Mouse (Mus musculus) cerebellum, postnatal 36 days (tissue): ENCODE results near the gene Foxa3.

Source experiments
- DNase-seq, 2 experiments: peaks; one replicate each; pipeline ENCODE4 v3.0.0; 2021 to 2022; ENCODE audit warnings: mixed read lengths in 2 of 2

The Foxa3 gene

DNA sequence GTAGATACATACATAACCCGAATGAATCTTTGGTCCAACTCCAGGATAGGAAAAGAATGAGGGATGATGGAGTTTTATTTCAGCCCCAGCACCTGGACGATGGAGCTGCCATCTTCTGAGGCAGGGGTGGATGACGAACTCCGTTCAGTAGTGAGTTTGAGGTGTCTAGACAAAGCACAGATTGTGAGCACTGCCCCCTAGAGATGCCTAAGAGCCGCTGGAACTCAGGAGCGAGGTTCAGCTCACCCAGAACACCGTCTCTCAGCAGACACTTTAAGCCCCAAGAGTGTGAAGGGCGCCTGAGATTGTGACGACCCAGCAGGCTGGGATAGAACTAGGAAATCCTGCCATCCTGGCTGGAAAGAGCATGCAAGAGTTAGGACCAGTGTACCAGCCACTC, 24.5 kb downstream of the Foxa3 start:
- DNase-seq: no peak

DNA sequence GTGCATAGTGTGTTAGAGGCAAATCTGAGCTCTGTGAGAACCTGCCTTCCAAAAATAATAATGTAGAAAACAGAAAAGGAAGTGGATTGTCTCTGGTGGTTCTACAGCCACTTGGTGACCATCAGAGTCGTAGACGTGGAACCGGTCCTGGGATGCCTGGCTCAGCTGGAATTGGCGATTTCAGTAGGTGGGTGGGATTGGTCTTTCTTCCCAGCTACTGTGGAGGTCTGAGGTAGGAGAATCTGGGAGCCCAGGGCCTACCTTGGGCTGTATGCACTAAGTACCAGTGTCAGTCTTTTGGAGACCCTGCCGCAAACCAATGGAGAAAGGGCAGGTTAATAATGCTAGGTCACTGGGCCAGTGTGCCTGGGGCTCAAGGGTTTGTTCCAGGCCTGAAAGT, 30.3 kb downstream of the Foxa3 start:
- no peak for DNase-seq

DNA sequence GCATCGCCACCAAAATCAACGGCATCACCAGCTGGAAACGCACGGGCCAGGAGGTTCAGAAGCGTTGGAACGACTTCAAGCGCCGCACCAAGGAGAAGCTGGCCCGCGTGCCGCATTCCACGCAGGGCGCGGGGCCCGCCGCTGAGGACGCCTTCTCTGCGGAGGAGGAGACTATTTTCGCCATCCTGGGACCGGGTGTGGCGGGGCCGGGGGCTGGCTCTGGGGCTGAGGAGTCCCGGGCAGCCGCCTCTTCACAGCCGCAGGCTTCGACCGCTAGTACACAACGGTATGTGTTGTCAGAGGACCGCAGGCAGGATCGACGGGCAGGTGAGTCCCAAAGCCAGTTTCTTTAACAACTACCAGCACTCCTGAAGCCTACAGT, 31.1 kb downstream of the Foxa3 start:
- peak in 1 of 2 experiments; percentile 58 for DNase-seq

DNA sequence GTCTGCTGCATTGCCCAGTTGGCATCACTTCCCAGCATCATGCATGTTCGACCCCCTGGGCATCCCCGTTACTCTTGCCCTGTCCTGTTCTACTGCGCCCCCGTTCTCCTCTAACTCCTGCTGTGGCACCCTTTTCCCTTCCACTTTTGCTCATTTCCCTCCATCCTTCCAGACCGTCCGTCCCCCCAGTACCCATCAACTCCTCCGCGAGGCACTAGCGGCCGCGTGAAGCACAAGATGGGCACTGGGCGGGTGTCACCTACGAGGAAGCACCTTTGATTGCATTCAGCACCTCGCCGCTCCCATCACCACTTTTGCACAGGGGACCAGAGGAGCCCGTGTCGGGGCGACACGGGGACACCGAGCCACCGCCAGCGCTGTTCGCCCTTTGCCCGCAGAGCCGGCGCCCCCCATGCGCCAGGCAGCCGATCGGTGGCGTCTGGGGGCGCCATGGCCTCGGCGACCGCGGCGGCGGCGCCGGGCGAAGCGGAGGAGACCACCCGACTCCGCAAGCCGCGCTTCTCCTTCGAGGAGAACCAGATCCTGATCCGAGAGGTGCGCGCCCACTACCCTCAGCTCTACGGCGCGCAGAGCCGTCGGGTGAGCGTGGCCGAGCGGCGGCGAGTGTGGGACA, 31.6 kb downstream of the Foxa3 start:
- peak; percentile 50 to 52 for DNase-seq

DNA sequence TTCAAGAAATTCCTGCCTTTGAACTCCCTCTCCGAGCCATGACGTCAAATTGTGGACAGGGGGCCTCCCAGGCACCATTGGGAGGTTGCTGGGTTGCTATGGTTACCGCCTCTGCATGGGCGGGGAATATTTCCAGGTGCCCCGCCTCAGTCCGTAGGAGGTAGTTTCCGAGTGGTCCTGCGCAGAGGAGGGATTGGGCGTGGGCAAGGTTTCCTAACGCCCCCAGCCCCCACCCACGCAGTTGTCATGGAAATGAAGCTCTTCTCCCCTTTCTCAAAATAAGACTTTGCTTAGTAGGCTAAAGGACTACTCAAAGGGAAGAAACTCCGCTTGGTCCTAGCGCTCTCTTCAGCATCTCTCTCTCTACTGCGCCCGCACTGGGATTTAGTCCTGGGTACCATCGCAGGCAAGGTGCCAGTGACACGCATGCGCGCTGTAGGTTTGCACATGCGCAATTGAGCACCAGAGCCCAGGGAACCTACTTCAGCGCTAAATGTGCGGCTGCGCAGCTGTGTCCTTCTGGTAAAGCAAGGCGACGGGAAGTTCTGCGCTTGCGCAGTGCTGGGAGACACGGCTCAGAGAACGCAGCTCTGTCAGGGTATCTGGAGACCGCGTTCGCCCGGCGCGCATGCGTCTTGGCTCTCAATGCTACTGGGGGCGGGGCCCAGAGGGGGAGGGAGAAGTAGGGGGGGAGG, 32.6 kb downstream of the Foxa3 start, which contains the start of gene Mypop:
Mypop (plus strand) TSS at position 645 of the 695 bp plus-strand sequence.
- DNase-seq: peak; percentile 100

DNA sequence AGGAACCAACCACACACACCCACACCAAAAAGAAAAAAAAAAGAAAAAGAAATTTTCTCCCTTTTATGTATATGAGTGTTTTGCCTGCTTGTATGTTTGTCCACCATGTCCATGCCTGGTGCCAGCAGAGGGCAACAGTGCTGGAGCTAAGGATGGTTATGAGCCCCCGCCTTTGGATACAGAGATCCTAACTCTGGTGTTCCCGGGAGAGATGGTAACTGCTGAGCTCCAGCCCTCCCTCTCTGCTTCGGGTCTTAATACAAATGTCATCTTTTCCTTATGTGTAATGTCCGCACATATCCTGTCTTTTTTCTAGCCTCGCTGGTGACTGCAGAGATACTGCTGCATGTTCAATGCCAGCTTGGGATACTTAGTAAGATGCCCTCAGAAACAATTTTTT, 33.3 kb downstream of the Foxa3 start:
- peak; percentile 54 to 58 for DNase-seq

DNA sequence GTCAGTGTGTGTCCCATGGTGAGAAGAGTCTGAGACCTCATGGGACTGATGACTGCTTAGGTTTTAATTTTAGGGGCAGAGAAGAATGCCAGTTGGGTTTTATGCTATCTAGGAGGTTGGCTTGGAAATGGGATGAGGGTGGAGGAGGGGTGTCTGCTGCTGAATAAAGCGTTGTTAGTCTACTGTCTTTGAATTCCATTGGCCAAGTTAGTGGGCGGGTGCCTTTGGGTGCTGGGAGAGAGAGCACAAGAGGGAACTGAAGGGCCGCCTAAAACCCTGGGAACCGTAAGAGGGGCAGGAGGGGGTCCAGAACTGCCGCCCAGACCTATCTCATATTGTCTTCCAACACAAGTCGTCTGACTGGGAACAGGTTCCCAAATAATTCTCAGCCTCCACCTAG, 34.6 kb downstream of the Foxa3 start:
- no peak for DNase-seq

DNA sequence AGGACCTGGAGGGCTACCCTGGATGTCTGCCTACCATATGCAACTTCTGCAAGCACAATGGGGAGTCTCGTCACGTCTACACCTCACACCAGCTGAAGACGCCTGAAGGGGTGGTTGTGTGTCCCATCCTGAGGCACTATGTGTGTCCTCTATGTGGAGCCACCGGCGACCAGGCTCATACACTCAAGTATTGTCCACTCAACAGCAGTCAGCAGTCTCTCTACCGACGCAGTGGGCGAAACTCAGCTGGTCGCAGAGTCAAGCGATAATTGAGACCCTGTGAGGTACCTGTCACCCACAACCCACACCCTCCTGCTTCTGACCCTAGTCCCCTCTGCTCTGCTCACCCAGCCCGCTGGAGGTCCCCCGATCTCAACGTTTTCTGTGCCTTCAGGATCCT, 35.6 kb downstream of the Foxa3 start:
- DNase-seq: no peak

DNA sequence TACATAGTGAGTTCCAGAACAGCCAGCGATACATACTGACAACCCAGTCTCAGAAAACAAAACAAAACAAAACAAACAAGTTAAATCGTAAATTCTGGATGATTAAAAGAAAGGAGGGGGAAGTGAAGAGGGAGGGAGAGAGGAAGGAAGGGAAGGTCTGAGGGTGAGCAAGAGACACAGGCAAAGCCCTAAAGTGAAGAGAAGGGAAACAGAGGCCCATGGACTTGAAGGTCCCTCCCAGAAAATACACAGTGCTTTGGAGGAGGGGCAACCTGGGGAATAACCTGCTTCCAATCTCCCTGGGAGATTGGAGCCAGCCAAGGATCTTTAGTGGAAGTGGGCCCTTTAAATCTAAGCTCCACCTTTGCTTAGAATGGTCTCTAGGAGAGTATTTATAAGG, 36.2 kb downstream of the Foxa3 start, which contains the start of gene Nanos2:
Nanos2 (plus strand) TSS at position 301 of the 400 bp plus-strand sequence.
- DNase-seq: no peak

DNA sequence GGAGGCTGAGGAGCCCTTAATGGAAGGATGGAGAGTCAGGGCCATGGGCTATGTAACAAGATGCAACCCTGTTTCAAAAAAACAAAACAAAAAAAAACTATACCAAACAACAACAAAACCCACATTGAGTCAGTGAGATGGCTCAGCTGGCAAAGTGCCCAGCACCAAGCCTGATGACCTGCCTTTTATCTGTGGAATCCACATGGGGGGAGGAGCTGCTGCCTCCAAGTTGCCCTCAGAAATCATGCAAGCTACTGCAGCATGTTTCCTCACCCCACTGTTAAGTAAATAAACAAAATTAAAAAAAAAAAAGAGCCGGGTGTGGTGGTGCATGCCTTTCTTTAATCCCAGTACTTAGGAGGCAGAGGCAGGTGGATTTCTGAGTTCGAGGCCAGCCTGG, 36.8 kb downstream of the Foxa3 start:
- DNase-seq: no peak

DNA sequence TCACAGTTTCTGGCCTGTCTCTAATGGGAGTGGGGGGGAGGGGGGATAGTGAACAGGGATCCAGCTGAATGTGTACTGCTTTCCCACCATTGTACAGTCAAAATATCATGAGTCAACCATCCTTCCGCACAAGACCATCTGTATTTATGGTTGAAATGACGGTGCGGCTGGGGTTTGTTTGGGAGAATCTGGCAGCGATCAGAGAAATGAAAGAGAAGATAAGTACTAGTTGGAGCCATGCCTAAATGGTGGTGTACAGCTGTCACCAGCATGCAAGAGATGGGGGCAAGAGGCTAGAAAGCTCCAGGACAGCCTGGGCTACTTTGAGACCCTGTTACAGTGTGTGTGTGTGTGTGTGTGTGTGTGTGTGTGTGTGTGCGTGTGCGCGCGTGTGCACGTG, 45.0 kb downstream of the Foxa3 start:
- no peak for DNase-seq

DNA sequence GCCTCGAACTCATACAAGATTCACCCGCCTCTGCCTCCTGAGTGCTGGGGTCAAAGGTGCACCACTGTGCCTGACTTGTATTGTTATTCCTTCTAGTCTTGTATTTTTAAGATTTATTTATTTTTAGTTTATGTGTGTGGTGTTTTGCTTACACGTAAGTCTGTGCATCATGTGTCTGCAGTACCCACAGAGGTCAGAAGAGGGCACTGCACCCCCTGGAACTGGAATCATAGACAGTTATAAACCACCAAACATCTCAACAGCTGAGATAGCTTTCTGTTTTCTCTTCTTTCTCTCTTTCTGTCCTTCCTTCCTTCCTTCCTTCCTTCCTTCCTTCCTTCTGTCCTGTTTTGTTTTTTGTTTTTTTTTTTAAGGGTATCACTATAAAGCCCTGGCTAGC, 52.4 kb downstream of the Foxa3 start:
- no peak for DNase-seq

DNA sequence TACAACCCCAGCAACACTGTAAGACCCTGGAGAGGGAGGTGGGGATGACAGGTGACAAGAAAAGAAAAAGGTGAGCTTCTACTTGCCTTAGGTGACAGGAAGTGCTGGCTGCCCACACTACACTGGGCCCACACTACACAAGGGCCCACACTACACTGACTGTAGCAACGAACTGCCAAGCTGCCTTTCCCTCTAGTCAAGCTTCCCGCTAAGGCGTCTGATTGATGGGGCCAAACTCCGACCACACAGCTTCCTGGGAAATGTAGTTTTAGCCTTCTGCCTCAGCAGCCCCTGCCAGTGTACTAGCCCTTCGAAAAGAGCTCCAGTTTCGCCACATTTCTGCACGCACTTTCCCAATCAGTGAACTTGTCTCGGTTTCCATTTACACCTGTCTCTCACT, 55.7 kb downstream of the Foxa3 start:
- no peak for DNase-seq

DNA sequence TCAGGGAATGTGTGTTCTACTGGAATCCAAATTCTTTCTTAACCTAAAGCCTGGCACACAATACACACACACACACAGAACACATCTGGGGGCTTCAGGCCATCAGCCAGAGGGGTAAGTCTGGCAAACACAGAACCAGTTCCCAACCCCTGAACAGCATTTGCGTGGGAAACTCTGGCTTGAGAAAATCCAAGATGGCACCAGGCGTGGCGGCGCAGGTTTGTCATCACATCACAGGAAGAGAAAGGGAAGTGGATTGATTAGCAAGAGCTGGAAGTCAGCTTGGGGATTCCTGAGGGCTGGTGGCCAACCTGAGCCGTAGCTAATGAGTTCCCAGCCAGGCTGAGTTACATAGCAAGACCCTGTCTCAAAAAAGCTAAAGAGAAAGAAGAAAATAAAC, 58.0 kb downstream of the Foxa3 start:
- DNase-seq: no peak

DNA sequence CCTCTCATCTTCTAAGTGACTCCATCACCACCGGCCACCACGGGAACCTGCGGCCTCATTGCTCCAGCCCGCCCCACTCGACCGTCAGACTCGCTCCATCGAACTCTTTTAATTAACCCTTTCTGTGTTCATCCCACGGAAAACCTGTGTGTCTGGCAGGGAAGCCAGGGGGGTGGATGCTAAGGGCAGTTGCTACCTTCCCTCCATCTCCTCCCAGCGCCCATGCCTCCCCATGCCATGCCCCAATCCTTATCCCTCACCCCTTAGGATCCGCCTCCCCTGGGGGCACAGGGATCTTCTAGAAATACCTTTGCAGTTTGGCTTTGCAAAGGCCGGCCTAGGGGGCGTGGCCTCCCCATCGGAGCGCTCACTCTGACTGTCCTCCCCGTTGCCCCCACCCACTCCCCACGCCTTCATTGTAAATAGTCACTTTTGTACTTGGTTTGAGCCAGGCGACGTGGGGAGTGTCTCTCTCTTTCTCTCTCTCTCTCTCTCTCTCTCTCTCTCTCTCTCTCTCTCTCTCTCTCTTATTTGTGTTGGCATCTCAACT, 60.0 kb downstream of the Foxa3 start:
- DNase-seq: no peak
